Mouse (Mus musculus): ENCODE measurements around the gene Zcchc7. TPM values are rescaled to one million over a fixed set of nuclear protein-coding genes. Genes with fewer than 3 reads are reported as not detected.

The Zcchc7 gene
- total and polyA plus RNA-seq, 2 experiments, result 4.8 to 21.8 TPM

DNA sequence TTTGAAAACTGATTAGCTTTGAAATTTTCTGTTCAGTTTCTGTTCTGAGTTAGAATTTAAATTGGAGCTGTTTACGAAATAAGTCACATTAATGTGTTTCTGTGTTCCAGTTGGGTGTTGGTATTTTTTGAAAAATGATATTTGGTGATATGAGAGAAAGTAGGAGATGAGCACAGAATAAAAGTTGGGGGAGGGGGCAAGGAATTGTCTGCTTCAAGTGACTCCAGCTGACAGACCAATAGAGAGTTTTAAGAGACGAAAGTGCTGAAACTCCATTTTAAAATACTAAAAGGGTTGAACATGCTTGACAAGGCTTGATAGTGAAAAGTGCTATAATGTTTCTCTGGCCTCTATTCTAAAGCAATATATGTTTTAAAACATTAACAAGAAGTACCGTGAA lies 21.4 kb downstream of the Zcchc7 start:
- WGBS, result 93% methylated on average over 3 of the region's 3 CpGs
- no peak overlapping the region for H3K9ac ChIP-seq (ENCODE audit: low read depth, low read length)
- no peak overlapping the region for H3K4me3 ChIP-seq (ENCODE audit: insufficient read depth, low read depth, low read length)
- TF ChIP-seq CTCF (IDR thresholded peaks at IDR 0.05; ENCODE audit: low read depth, low read length) (no peak), POLR2A (IDR thresholded peaks at IDR 0.05; ENCODE audit: extremely low read depth, insufficient read depth, low read length) (no peak)
- no peaks in the 10 kb centered on the region; the same call in 1 of the 2 replicates for H3K79me2 ChIP-seq (ENCODE audit: control insufficient read depth, insufficient read depth, low read length)
- H3K36me3 ChIP-seq (ENCODE audit: control insufficient read depth, insufficient read depth, low read length), result peaks cover 2% of the 10 kb centered on the region; the same call in 1 of the 2 replicates
- no peak for DNase-seq (ENCODE audit: extremely low read depth, low read depth, low spot score)
- no peak overlapping the region for H3K27ac ChIP-seq (replicated peaks; ENCODE audit: insufficient read depth, low read depth, low read length)
- H3K27me3 ChIP-seq (ENCODE audit: control insufficient read depth, insufficient read depth, low read length), result no peaks in the 10 kb centered on the region
- H3K4me1 ChIP-seq (ENCODE audit: control insufficient read depth, insufficient read depth, low read length), result peaks cover 2% of the 10 kb centered on the region; the same call in 1 of the 2 replicates

DNA sequence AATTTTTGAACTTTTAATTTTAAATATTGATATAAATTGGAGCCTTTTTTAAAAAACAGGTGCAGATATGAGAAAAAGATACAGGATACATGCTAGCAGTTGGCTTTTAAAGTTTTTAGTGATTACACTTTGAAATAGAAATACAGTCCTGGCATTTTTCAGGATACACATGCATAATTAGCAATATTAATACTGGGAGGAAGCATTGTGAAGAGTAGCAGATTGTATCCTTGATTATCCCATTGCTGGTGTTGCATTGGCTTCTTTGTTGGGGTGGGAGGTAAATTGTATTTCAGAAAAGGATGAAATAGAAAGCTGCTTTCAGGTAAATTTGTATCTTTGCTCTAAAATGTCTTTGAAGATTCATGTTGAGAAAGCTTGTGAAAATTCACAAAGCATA lies 22.0 kb downstream of the Zcchc7 start:
- no peak for DNase-seq (ENCODE audit: extremely low read depth, low read depth, low spot score)
- no peak overlapping the region for H3K27ac ChIP-seq (replicated peaks; ENCODE audit: insufficient read depth, low read depth, low read length)
- TF ChIP-seq POLR2A (IDR thresholded peaks at IDR 0.05; ENCODE audit: extremely low read depth, insufficient read depth, low read length) (no peak), CTCF (IDR thresholded peaks at IDR 0.05; ENCODE audit: low read depth, low read length) (no peak)

DNA sequence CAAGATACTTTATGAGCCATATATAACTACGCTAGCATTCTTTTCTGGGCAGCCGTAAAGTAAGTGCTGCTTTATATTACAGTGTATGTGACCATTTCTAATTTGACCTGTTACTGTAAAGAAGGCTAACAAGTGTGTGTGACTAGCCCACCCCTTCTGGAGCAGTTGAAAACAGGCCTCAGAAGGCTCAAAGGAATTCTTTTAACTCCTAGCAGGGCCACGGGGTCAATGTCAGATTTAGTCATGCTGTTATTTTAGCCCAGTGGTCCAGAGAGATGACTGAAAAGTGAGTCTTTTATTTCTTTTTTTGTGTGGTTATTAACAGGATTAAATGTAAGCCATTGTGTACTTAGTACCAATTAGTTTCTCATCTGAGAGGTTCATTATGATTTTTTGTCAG lies 22.6 kb downstream of the Zcchc7 start:
- DNase-seq (ENCODE audit: extremely low read depth, low read depth, low spot score), result no peak
- WGBS, result 91% methylated on average over 3 of the region's 3 CpGs

More for the DNA sequence above, 22.0 kb downstream of the Zcchc7 start:
- peaks cover 2% of the 10 kb centered on the region; the same call in 1 of the 2 replicates for H3K36me3 ChIP-seq (ENCODE audit: control insufficient read depth, insufficient read depth, low read length)
- no peaks in the 10 kb centered on the region for H3K27me3 ChIP-seq (ENCODE audit: control insufficient read depth, insufficient read depth, low read length)
- peaks cover 2% of the 10 kb centered on the region; the same call in 1 of the 2 replicates for H3K4me1 ChIP-seq (ENCODE audit: control insufficient read depth, insufficient read depth, low read length)
- no peaks in the 10 kb centered on the region; the same call in 1 of the 2 replicates for H3K79me2 ChIP-seq (ENCODE audit: control insufficient read depth, insufficient read depth, low read length)
- no peak overlapping the region for H3K4me3 ChIP-seq (ENCODE audit: insufficient read depth, low read depth, low read length)
- H3K9ac ChIP-seq (ENCODE audit: low read depth, low read length), result no peak overlapping the region

DNA sequence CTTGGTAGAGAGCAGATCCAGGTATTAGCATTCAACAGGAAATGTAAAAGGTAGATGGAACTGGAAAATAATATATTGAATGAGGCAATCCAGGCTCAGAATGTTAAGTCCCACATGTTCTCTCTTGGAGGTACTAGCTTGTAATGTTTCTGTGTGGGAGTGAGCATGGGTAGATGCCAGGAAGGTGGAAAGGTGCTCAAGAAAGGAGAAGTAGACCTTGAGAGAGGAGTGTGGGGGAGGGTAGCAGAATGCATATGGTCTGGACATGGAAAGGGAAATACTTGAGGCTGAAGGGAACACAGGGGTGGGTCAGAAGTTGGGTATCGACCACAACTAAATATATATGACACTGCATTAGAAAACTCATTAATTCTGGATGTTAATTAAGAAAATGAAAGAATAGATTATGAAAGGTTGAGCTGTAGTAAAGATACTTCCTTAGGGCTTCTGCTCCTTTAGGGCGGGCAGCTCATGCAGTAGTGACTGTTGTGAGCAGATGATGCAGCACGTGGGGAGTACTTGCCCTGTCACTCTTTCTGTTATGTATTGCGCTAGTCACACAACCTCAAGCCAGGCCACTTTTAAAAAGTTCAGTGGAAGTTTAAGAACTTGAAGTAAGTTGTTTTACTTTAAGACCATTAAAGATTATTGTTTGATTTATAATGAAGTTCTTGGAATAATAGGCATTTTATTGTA lies 24.9 kb downstream of the Zcchc7 start:
- Histone ChIP-seq H3K4me3 (ENCODE audit: insufficient read depth, low read depth, low read length) (no peak overlapping the region), H3K36me3 (ENCODE audit: control insufficient read depth, insufficient read depth, low read length) (no peaks in the 10 kb centered on the region; the same call in 1 of the 2 replicates), H3K27ac (replicated peaks; ENCODE audit: insufficient read depth, low read depth, low read length) (no peak overlapping the region), H3K9ac (ENCODE audit: low read depth, low read length) (no peak overlapping the region), H3K4me1 (ENCODE audit: control insufficient read depth, insufficient read depth, low read length) (peaks cover 2% of the 10 kb centered on the region; the same call in 1 of the 2 replicates), H3K79me2 (ENCODE audit: control insufficient read depth, insufficient read depth, low read length) (no peaks in the 10 kb centered on the region; the same call in 1 of the 2 replicates), H3K27me3 (ENCODE audit: control insufficient read depth, insufficient read depth, low read length) (no peaks in the 10 kb centered on the region)
- no peak for TF ChIP-seq POLR2A (IDR thresholded peaks at IDR 0.05; ENCODE audit: extremely low read depth, insufficient read depth, low read length)
- no peak for TF ChIP-seq CTCF (IDR thresholded peaks at IDR 0.05; ENCODE audit: low read depth, low read length)
- DNase-seq (ENCODE audit: extremely low read depth, low read depth, low spot score), result no peak
- WGBS, result 89% methylated on average over 4 of the region's 4 CpGs

More for the DNA sequence above, 22.6 kb downstream of the Zcchc7 start:
- Histone ChIP-seq H3K27me3 (ENCODE audit: control insufficient read depth, insufficient read depth, low read length) (no peaks in the 10 kb centered on the region), H3K4me3 (ENCODE audit: insufficient read depth, low read depth, low read length) (no peak overlapping the region), H3K79me2 (ENCODE audit: control insufficient read depth, insufficient read depth, low read length) (no peaks in the 10 kb centered on the region; the same call in 1 of the 2 replicates), H3K36me3 (ENCODE audit: control insufficient read depth, insufficient read depth, low read length) (peaks cover 2% of the 10 kb centered on the region; the same call in 1 of the 2 replicates), H3K4me1 (ENCODE audit: control insufficient read depth, insufficient read depth, low read length) (peaks cover 2% of the 10 kb centered on the region; the same call in 1 of the 2 replicates), H3K9ac (ENCODE audit: low read depth, low read length) (no peak overlapping the region), H3K27ac (replicated peaks; ENCODE audit: insufficient read depth, low read depth, low read length) (no peak overlapping the region)
- TF ChIP-seq CTCF (IDR thresholded peaks at IDR 0.05; ENCODE audit: low read depth, low read length) (no peak), POLR2A (IDR thresholded peaks at IDR 0.05; ENCODE audit: extremely low read depth, insufficient read depth, low read length) (no peak)

DNA sequence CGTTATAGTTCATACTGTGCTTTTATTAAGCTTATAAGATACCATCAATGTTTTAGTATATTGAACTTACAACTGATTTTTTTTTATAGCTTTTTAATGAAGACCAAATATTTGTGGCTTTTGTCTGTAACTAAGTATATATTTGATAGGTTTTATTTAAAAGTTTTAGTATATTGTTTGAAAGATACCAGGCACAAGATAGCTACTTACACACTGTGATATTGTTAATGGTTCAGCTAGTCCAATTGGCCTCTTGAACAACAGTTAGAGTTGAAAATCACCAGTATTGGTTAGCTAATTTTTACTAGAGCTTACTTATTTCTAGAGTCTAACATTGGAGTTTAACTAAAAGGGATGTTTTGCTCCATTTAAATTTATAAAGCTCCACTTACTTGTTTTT lies 25.8 kb downstream of the Zcchc7 start:
- 86% methylated on average over 1 of the region's 1 CpGs for WGBS
- Histone ChIP-seq H3K27ac (replicated peaks; ENCODE audit: insufficient read depth, low read depth, low read length) (no peak overlapping the region), H3K9ac (ENCODE audit: low read depth, low read length) (no peak overlapping the region), H3K4me3 (ENCODE audit: insufficient read depth, low read depth, low read length) (no peak overlapping the region), H3K4me1 (ENCODE audit: control insufficient read depth, insufficient read depth, low read length) (peaks cover 2% of the 10 kb centered on the region; the same call in 1 of the 2 replicates), H3K36me3 (ENCODE audit: control insufficient read depth, insufficient read depth, low read length) (no peaks in the 10 kb centered on the region; the same call in 1 of the 2 replicates), H3K79me2 (ENCODE audit: control insufficient read depth, insufficient read depth, low read length) (no peaks in the 10 kb centered on the region; the same call in 1 of the 2 replicates), H3K27me3 (ENCODE audit: control insufficient read depth, insufficient read depth, low read length) (no peaks in the 10 kb centered on the region)
- DNase-seq (ENCODE audit: extremely low read depth, low read depth, low spot score), result no peak
- TF ChIP-seq CTCF (IDR thresholded peaks at IDR 0.05; ENCODE audit: low read depth, low read length) (no peak), POLR2A (IDR thresholded peaks at IDR 0.05; ENCODE audit: extremely low read depth, insufficient read depth, low read length) (no peak)
